Mouse (Mus musculus) testis, postnatal 10 days (tissue): ENCODE data around the gene Ifi44.

Source experiments
- DNase-seq: peaks from one replicate; pipeline ENCODE4 v3.0.0; 2021; ENCODE audit warnings: low spot score

The Ifi44 gene

GRCm38 (mm10) chr3:151749737-151750136 lies at the start of gene Ifi44:
TSS of gene Ifi44 (minus strand) at chr3:151749960.
- DNase-seq = peak; percentile 53

GRCm38 (mm10) chr3:151788622-151789021 lies 38.9 kb upstream of the Ifi44 start:
- DNase-seq = no peak

GRCm38 (mm10) chr3:151775089-151775488 lies 25.3 kb upstream of the Ifi44 start:
- DNase-seq = no peak

- DNase-seq = peak; percentile 62
These were observed 21.3 kb upstream of the Ifi44 start for GRCm38 (mm10) chr3:151771074-151771473.

DNA sequence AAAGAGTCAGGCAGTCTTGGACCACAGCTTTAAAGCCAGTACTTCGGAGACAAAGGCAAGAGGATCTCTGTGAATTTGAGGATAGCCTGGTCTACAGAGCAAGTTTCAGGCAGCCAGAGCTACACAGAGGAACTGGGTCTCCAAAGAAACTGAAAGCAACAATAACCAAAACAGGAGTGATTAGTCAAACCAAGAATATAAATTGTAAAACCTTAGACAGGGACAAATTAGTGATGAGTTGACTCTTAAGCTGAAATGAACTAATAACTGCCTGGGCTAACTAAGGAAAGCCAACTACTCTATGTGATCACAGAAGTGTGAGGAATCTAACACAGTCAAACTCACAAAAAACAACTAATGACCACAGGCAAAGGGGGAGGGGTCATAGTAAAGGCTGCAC lies 1.2 kb downstream of the Ifi44 start:
- DNase-seq = no peak

GRCm38 (mm10) chr3:151746058-151746457 lies 3.7 kb downstream of the Ifi44 start:
- DNase-seq = no peak

DNA sequence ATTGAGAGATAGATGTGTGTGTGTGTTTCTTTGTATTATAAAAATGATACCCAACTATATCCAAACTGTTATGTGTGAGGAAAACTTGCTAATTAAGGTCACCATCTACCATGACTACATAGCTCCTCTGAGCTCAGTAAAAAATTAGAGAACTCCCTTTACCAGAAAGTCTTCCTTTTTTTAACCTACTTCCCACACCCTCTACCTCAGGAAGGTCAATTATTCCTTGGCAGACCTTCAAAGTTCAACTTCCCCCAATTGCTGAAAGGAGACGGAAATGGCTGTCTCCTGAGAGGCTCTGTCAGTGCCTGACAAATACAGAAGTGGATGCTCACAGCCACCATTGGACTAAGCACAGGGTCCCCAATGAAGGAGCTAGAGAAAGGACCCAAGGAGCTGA lies 7.5 kb downstream of the Ifi44 start:
- no peak for DNase-seq

DNA sequence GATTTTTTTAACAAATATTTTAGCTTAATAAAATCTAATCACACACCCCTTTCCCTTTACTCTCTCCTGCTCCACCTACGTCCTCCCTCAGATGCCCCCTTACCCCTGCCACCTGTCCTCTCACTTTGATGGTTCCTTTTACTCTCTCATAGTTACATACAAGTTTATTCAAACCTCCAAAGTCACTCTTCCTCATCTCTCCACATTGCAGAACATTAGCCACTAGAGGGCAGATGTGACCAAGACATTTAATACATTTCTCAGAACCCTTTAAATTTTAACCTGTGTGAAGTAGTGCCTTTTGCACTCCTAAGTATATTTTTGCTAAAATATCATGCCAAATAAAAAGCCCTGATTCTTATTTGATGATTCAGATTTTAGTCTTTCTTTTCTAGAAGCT lies 33.5 kb downstream of the Ifi44 start:
- DNase-seq = no peak

DNA sequence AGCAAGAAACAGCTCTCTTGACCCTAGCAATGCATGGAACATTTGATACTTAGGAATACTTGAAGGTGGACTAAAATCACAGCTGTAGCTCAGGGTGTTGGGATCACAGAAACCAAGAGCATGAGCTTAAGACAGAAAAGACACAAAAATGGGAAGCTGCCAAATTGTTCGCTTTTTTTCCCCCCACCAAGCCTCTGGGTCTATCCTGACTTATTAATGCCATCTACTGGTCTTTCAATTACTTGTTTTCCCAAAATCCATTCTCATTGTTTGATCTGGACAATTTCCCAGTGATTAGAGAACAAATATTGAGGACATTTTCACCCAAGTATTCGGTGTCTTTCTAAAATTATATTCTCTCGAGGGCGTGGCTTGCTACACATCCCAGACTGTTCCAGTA lies 42.4 kb downstream of the Ifi44 start:
- DNase-seq = no peak
